Mouse (Mus musculus) cortical plate, adult 2 months (tissue): Measurements from ENCODE around the gene Lmntd1.

ENCODE experiments used
- CTCF ChIP-seq: fragments of 200-500 bp; IDR thresholded peaks from 2 replicates; pipeline ENCODE4 v1.5.1; 2011; ENCODE audit warnings: mild to moderate bottlenecking, control low read depth, low read length; ENCODE audit not compliant: insufficient read depth; ENCODE audit errors: extremely low read depth
- POLR2A ChIP-seq: fragments of 200-500 bp; IDR thresholded peaks from 2 replicates; pipeline ENCODE4 v1.6.1; 2011; ENCODE audit warnings: mild to moderate bottlenecking, low read length, control low read depth; ENCODE audit not compliant: insufficient read depth; ENCODE audit errors: extremely low read depth

GRCm38 (mm10) chr6:145488251-145488650, 125.9 kb downstream of the Lmntd1 start:
- TF ChIP-seq POLR2A: no peak
- no peak for TF ChIP-seq CTCF
